Mouse (Mus musculus) kidney, adult 2 months (tissue): ENCODE measurements at regions not wholly inside any gene's neighbourhood (a gene's known extent, or its start where the extent isn't known, plus 50 kb on each side); places are given as distances from the start of the nearest gene placed in this dataset.

ENCODE experiments used
- CTCF ChIP-seq: fragments of 200-500 bp; conservative IDR thresholded peaks from 2 replicates; pipeline ENCODE4 v1.5.1; 2011; ENCODE audit warnings: low read depth, mild to moderate bottlenecking, control low read depth, low read length, moderate library complexity, mixed read lengths; ENCODE audit not compliant: insufficient read depth, insufficient read length
- POLR2A ChIP-seq: fragments of 200-500 bp; IDR thresholded peaks from one replicate; pipeline ENCODE4 v1.6.1; 2011; ENCODE audit warnings: low read depth, low read length, control low read depth

GRCm38 (mm10) chr1:82015341-82015740 is 217.6 kb upstream of the Gm9747 start:
- TF ChIP-seq POLR2A (no peak), CTCF (no peak)
